Mouse (Mus musculus) gastrocnemius, adult 8-10 months (tissue): ENCODE data around the gene Reep1. TPM values are rescaled to one million over a fixed set of nuclear protein-coding genes. Genes with fewer than 3 reads are reported as not detected.

Experiments
- DNase-seq, 2 experiments: peaks; one replicate each; pipeline ENCODE4 v3.0.0; 2022; ENCODE audit warnings: low spot score in 2 of 2
- total RNA-seq, 4 experiments: library from RNA; stranded (reverse); gene quantifications; 2 replicates each; pipeline ENCODE4 v1.2.4; 2022

Gene Reep1
- total RNA-seq, result 10 to 100 TPM; 58.1 to 89.1 (median 69.7) TPM

DNA sequence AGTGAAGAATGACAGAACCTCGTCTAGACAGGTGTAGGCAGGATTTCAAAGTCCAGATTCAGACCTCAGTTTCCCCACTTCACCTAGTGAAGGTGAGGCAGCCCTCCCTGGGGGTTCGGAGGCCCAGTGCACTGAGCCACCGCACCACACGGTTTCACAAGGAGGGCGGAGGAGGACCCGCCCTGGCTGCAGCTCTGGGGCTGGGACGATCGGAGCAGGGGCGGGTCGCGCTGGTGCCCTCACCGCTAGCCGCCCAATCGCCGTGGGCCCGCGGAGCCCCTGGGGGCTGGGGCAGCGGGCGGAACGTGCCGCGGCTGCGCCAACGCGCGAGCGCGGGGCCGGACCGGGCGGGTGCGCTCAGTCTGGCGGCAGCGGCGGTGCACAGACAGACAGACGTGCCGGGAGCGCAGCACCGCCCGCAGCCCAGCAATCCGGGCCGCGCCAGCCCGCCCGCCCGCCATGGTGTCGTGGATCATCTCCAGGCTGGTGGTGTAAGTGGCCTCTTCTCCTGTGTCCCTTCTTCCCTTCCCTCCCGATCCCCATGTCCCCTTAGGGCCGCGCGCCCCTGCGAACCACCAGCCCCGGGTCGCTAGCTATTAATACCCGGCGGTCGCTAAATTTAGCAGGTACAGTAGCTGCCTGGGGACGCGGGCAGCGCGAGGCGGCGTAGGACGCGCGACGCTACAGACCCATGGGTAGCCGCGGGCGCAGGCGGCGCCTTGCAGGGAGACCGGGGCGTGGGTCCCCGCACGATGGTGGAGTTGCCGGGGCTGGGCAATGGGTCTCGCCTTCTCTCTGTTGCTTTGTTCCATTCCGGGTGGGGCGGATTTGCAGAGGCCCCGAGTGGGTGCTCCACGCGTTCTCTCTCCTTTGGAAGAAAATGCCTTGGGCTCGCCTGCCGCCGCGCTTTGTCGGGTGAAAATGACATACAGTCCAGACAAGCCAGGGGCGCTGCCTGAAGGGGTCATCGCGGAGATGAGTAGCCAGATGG is at the start of gene Reep1:
Reep1 (plus strand) TSS at position 51 of the 991 bp plus-strand sequence.
- peak; percentile 49 to 57 for DNase-seq

DNA sequence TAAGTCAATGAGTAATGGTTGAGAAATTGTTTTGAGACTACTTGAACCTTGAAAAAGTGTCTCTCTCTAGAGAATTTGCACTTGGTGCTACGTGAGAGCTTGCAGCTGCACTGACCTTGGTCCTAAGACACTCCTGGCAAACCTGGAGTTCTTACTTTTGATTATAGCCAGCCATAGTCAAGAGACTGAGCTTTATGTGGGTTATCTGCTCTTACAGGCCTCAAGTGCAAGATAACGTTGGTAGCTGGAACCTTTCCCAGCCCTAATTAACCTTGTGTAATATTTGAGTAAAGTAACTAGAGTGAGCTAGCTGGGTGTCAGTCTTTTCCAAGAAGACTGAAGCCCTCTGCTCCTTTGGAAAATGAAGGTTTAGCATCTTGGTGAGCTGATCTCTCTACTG is 49.1 kb upstream of the Reep1 start:
- DNase-seq, result no peak

DNA sequence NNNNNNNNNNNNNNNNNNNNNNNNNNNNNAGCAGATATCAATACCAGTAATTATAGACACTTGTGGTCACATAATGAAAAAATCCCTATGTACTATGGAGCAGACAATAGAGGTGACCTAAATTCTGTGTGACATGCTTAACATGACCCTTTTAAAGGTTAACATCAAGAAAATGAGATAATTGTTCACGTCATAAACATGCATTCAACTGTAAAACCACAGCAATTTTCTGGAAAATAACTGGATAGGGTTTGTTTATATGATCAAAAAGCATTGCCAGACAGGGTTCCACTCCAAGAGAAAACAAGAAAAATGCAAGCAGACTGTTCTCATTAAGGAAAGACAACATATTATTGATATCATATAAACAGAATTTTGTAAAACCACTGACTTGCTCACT is 42.9 kb upstream of the Reep1 start:
- DNase-seq, result no peak

DNA sequence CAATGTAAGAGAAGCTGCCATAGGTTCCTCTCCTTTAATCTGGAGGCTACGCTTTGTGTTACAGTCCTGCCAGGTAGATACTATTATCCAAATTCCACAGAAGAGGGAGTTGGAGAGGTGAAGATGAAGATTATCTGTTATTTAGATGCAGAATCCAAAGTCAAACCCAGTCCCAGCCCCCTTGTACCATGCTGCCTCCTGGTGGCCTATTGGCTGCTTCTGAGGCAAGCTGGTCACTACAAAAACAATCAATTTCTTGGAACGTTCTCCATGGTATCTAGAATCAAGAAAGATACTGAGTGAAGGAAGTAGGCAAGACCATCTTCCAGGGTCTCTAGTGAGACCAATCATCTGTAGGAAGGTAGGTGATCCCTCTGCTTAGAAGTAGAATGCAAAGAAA is 34.2 kb upstream of the Reep1 start:
- no peak for DNase-seq

DNA sequence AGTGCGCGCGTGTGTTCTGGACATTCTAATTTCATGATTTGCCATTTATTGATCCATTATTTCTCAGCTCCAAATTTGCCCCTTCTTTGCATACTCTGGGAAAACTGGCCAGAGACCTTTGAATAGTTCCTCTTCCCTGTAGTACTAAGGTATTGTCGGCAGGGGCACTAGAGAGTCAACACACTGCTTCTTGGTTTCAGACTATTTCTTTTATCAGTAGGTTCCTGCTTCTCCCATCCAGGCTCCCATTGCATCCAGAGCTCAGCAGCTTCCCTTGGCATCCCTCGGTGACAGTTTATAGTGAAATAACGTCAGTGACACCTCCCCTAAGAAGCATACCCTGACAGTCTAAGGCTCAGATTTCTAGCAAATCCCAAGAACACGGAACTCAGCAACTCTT is 28.5 kb upstream of the Reep1 start:
- DNase-seq, result no peak

DNA sequence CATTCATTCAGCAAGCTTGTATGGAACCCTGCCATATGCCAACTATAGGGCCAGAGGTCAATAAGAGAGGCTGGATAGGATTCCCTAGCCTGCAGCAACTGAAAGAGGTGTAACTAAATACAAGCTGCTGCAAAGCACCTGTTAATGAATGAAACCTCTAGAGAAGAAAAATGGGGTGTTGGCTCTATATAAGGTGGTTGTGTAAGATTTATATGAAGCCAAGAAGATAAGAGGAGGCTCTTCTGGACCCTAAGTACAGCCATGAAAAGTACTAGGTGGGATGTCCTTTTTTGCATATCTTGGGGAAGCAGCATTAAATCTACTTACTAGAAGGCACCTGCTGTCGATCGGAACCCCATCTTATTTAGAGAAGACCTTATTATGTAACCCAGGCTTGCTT is 12.2 kb upstream of the Reep1 start:
- DNase-seq, result no peak

DNA sequence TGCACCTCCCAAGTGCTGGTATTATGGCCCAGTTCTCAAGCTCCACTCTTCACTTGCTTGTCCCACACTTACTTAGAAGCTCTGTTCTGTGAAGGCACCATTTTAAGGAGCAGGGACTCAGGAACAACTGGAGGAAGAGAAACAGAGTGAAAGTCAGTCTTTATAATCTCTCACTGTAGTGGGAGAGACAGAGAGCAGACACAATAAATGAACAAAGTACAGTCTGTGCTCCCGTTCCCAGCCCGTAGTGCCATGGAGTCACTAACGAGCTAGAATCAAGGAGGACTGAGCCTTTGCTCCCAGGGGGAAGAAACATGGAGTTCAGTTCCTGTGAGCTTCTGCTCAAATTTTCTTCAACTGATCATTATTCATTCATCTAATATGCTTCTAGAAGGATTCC is 11.8 kb upstream of the Reep1 start:
- no peak for DNase-seq

DNA sequence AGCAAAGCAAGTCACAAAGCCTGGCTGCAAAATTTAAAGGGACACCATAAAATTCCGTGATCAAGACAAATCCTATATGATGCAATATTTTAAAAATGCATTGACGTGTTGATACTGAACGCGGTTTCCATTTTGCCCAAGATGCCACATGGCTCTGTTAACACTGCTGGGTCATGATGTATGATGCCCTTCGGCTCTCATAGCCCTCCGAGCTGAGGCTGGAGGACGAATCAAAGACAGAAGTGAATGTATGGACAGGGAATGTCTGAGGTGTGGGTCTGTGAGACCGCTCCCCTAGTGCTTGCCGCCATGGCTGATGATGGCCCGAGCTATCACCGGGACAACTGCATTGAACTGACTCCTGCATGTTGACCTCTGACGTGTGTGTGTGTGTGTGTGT is 490 bp upstream of the Reep1 start:
- no peak for DNase-seq

DNA sequence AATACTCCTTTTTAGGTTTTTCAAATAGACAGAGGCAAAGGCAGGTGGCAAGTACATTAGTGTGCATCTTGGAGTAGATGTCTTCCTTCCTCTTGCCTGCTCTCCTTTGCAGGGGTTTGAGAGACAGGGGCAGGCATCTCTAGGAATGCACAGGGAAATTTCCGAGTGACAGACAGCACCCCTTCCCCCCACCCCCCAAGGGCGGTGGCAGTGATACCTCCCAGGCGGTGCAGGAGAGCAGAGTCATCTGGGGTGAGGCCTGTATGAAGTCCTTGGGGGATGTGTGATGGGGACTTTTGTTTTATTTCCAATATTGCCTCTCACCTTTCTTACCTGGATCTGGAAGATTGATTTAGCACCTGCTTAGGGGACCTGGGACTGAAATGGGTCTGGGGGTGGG is 1.2 kb downstream of the Reep1 start:
- no peak for DNase-seq

DNA sequence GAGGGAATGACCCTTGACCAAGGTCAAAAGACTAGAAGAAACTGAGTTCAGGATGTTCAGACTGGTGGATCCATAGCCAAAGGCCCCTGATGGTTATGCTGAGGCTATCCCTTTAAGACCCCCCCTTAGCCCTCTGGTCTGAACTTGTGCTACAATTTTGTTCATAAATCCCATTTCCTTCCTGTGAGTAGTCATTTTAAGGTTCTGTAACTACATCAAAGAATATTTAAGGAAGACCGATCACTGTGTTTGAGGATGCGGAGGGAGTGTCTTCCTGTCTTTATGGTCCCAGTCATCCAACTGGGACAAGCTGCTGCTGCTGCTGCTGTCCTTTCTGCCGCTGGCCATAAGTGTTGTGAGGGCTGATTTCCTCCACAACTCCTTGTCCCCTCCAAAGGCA is 3.0 kb downstream of the Reep1 start:
- DNase-seq, result no peak

DNA sequence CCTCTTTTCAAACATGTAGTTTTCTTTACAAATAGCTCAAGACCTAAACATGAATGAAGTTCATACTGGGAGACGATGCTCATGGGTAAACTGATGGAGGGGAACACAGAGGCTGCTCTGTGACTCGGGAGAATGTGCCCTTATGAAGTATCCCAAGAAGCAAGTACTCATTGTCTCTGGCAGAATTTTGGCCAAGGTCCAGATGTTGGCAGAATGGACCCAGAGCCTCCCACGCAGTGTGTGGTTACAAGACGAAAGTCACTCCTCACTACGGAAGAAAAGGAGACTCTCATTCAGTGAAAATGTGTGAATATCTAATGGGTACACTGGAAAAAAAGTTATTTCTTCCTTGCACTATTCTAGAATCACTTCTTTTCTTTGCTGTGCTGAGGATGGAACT is 3.8 kb downstream of the Reep1 start:
- no peak for DNase-seq

DNA sequence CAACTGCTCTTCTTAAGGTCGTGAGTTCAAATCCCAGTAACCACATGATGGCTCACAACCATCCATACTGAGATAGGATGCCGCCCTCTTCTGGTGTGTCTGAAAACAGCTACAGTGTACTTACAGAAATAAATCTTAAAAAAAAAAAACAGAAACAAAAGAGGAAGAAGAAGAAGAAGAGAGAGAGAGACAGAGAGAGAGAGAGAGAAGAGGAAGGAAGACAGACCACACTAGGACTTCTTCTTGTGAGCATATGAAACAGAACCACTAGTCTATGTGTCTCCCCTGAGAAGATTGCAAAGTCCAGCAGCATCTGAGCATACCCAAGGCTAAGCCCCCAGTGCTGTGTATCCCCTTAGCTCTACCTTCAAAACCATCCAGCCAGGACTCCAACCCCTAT is 6.2 kb downstream of the Reep1 start:
- no peak for DNase-seq

DNA sequence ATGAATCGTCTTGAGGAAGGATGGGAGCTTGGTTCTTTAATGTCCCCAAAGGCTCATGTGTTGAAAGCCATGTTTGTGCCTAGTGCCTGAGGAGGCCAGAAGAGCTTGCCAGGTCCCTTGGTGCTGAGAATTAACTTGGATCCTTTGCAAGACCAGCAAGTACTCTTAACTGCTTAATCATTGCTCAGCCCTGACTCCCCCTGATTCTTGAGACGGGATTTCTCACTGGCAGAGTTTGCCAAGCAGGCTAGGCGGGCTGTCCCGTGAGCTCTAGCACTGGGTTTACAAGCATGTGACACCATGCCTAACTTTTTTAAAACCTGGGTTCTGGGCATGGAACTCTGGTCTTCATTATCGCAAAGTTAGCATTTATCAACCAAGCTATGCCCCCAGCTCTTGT is 7.6 kb downstream of the Reep1 start:
- DNase-seq, result no peak

DNA sequence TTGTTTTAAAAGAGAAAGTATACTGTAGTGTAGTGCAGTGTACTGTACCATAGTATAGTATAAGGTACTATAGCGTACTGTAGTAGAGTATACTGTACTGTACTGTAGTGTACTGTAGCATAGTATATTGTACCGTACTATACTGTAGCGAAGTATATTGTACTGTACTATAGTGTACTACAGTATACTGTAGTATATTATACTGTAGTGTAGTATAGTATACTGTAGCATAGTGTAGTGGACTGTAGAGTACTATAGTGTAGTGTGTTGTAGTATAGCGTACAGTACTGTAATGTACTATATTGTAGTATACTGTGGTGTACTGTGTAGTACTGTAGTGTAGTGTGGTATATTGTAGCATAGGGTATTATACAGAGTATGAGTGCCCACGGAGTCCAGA is 9.1 kb downstream of the Reep1 start:
- no peak for DNase-seq

DNA sequence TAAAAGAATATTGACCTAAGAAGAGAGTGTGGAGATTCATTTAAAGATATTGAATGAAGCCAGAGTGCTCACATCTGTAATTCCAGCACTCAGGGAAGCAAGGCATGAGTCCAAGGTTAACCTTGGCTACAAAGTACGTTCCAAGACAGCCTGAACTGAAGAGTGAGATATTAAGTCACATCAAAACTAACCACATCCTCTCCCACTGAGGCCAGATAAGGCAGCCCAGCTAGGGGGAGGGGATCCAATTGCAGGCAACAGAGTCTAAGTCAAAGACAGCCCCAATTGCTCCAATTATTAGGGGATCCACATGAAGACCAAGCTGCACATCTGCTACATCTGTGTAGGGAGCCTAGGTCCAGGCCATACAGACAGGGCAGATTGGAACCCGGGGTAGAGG is 11.0 kb downstream of the Reep1 start:
- no peak for DNase-seq

DNA sequence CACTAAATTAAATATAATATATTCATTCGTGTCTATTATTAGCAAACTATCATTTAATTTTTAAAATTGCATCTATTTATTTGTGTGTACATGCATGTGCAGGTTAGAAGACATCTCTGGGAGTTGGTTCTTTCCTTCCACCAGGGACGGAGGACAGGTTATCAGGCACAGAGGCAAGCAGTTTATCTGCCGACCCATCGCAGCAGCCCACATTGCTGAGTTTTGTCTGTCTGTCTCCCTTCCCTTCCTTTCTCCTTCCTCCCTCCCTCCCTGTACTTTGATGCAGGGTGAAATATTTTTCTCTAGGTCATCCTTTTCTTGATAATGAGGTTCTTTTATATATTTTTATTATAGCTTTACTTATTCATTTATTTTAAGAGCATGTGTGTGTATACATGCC is 11.9 kb downstream of the Reep1 start:
- DNase-seq, result no peak

DNA sequence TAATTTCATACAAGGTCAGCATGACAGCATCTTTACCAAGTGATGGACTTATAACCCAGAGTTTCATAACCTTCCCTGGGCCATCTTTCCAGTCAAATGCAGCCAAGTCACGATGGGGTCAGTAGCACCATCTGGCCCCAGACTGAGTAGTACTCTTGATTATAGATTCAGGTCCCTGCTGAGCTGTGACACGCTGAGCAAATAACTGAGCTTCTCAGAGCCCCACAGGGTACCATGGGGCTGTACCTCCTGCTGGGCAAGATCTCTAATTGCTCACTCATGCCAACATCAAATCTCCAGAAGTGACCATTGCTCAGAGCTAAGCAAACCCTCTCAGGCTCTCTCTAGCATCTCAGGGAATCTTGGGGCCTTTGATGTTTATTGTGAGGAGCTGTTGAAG is 15.6 kb downstream of the Reep1 start:
- no peak for DNase-seq

DNA sequence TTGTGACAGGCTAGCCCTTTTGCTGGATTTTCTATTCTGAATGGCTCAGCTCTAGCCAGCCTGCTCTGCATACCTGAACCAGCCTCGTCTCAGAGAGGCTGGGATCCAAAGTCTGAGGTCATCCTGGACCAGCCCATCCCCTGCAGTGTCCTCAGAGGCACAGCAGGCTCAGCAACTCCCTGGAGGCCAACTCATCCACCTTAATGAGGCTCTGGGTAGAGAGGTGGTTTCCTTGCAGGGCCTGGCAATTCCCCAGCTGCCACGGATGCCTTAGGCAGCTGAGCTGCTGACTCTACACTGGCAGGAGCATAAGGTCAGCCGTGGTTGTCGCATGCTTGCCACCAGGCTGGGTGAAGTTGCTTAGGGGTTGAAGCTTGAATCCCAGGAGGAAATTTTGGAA is 16.2 kb downstream of the Reep1 start:
- DNase-seq, result peak; percentile 59 to 81

DNA sequence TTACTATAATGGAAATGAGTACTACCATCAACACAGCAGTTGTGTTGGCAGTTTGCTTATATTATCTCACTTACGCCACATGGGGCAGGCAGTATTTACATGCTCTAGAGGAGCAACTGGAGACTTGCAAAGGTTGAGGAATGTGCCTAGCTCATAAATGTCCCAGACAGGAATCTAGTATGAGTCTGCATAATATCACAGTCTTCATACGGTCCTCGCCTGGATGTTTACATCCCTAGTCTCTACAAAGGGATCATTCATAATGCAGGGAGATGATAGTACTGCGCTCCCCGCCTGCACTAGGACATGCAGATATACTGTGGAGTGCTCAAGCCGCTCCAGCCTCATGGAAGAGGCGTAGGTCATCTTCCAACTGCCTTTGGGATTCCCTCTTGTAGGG is 19.3 kb downstream of the Reep1 start:
- DNase-seq, result no peak

DNA sequence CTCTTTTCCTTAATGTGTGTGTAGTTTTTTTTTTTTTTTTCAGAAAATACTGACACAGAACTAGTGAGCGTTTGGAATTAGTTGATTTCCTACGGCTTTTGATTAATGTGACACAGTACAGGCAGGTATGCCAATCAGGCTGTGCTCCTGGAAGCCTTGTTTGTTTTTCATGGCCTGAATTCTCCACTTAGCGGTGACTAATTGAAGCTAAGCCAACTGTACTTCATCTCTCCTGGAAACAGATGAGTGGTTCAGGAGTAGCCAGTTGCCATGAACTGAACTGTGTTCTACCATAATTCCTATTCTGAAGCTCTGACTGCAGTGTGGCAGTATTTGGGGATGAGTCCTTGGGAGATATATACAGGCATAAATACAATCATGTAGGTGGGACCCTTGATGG is 20.9 kb downstream of the Reep1 start:
- DNase-seq, result no peak

DNA sequence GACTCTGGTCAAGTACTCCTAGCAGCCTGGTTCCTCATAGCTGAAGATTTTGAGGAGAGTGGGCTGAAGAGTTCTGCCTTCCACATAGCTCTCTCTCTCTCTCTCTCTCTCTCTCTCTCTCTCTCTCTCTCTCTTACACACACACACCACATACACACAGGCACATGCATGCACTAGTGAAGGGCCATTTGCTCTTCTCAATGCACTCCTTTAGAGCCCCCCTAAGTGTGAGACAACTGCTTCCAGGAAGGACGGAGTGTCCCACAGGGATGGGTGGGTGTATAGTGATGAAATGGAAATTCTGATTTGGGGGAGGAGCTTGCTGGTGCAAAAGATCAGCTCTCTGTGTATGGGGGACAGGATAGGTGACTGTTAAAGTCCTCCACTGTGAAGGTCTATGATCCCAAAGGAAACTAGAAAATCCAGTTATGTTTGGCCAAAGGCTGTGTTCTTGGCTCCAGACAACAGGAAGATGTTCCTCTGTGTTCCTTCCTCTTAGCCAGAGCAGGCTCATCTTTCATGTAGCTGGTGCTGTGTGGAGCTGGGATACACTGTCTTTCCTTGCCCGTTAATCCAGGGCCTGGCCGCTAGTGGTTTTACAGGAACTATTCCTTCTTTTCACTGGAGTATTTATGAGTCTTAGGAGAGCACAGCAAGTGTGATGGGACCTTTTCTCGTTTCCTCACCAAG is 27.7 kb downstream of the Reep1 start:
- no peak for DNase-seq

DNA sequence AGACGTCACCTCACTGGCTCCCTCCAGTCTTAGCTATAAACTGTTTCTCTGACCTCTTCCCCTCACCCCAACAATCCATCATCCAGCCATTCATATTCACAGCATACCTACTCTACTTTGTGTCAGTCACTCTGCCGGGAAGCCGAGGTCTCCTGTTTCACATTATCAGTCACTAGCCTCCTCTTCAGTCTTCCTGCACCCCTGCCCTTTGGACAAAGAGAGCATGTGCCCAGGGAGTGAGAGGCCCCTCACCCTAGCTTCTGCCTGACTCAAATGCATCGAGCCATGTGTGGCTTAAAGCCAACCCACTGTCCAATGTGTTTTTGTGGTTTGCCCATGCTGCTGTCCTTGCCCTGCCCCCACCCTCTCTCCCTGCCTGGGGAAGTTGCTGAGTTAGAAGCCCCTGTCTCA is 28.2 kb downstream of the Reep1 start:
- DNase-seq, result no peak

DNA sequence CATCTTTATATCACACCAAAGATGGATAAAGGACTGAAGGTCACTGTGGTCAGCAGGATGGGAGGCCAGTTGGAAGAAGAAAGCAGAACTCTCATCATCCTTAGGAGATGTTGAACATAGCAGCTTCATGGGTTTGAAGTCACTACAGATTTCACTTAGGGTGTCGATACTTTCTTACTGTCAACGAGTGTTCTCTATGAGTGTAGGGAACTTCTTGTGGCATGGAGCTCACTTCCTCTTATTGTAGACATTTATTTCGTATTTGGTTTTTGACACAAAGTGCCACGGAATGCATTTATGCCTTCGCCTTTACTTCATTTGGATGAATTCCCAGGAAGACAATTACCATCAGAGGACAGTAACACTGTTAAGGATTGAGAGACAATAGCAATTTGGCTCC is 28.7 kb downstream of the Reep1 start:
- DNase-seq, result no peak
